Mouse (Mus musculus) olfactory bulb, adult 2 months (tissue): ENCODE results near the gene Olfr655.

Experiments
- CTCF ChIP-seq: fragments of 200-500 bp; IDR thresholded peaks from 2 replicates; pipeline ENCODE4 v1.5.1; 2012; ENCODE audit warnings: low read depth, mild to moderate bottlenecking, low read length, moderate library complexity; ENCODE audit not compliant: insufficient read depth
- POLR2A ChIP-seq: fragments of 200-500 bp; IDR thresholded peaks from 2 replicates; pipeline ENCODE4 v1.6.1; 2012; ENCODE audit warnings: mild to moderate bottlenecking, low read depth, low read length, moderate library complexity; ENCODE audit not compliant: insufficient read depth

GRCm38 (mm10) chr7:104560601-104561000, 41.0 kb downstream of the Olfr655 start, which contains the start of gene Olfr652:
- TF ChIP-seq POLR2A (no peak), CTCF (no peak)
